Mouse (Mus musculus) lung, postnatal 0 days (tissue): ENCODE data around the gene Ilf3. TPM values are rescaled to one million over a fixed set of nuclear protein-coding genes. Genes with fewer than 3 reads are reported as not detected.
A peak's percentile ranks its signal among the peaks of the same experiment; 100 is the strongest.

Experiments used
- ATAC-seq: fragments of 200-750 bp; cut with Nextera tagmentation; 2 replicates; pipeline ENCODE4 v1.8.0; 2017; ENCODE audit warnings: moderate library complexity
- DNase-seq: peaks from one replicate; pipeline ENCODE4 v3.0.0-alpha.2; 2016; ENCODE audit warnings: low spot score
- H3K27ac ChIP-seq: fragments of 300-500 bp; sonication (generic); 2 replicates; pipeline ENCODE4 v1.5.1; 2014; ENCODE audit warnings: antibody characterized with exemption, mild to moderate bottlenecking, low read length, mixed read lengths
- H3K27me3 ChIP-seq: fragments of 300-500 bp; sonication (generic); replicated peaks from 2 replicates; pipeline ENCODE4 v1.6.1; 2014; ENCODE audit warnings: low read length, mixed read lengths; ENCODE audit not compliant: insufficient read depth
- H3K36me3 ChIP-seq: fragments of 300-500 bp; sonication (generic); 2 replicates; pipeline ENCODE4 v1.6.1; 2014; ENCODE audit warnings: low read length, mixed read lengths; ENCODE audit not compliant: insufficient read depth
- H3K4me1 ChIP-seq: fragments of 300-500 bp; sonication (generic); 2 replicates; pipeline ENCODE4 v1.6.1; 2014; ENCODE audit warnings: antibody characterized with exemption, low read depth, low read length, mixed read lengths; ENCODE audit not compliant: insufficient read depth
- H3K4me2 ChIP-seq: fragments of 300-500 bp; sonication (generic); replicated peaks from 2 replicates; pipeline ENCODE4 v1.6.1; 2014; ENCODE audit warnings: low read depth, mild to moderate bottlenecking, low read length, moderate library complexity, mixed read lengths
- H3K4me3 ChIP-seq: fragments of 300-500 bp; sonication (generic); 2 replicates; pipeline ENCODE4 v1.5.1; 2014; ENCODE audit warnings: low read depth, low read length
- H3K9ac ChIP-seq: fragments of 300-500 bp; sonication (generic); replicated peaks from 2 replicates; pipeline ENCODE4 v1.6.1; 2014; ENCODE audit warnings: low read depth, mild to moderate bottlenecking
- H3K9me3 ChIP-seq: fragments of 300-500 bp; sonication (generic); 2 replicates; pipeline ENCODE4 v1.6.1; 2016; ENCODE audit warnings: low read length, mixed read lengths
- CTCF ChIP-seq: IDR thresholded peaks from 2 replicates; pipeline ENCODE4 v1.5.1; 2016; ENCODE audit warnings: antibody characterized with exemption, mild to moderate bottlenecking
- EP300 ChIP-seq: IDR thresholded peaks from 2 replicates; pipeline ENCODE4 v1.6.1; 2016; ENCODE audit warnings: antibody characterized with exemption, mild to moderate bottlenecking, control low read depth
- WGBS: fragments of 180-500 bp; shearing (Covaris S2); extraction: QIAGEN DNeasy Blood & Tissue Kit; methylation state at CpG from one replicate; pipeline ENCODE4 v1.1.7; 2014; 5-methylcytosine and 5-hydroxymethylcytosine counted together
- polyA plus RNA-seq: library from polyadenylated mRNA; unstranded; fragments of >200 nt; fragmentation: Nextera tagmentation; extraction: Ambion mirVana; gene quantifications from 2 replicates; pipeline ENCODE4 v1.2.1, GENCODE M21; 2015

Ilf3 gene
- polyA plus RNA-seq, 1 experiment from 2014 or later, result 53.4 TPM

DNA sequence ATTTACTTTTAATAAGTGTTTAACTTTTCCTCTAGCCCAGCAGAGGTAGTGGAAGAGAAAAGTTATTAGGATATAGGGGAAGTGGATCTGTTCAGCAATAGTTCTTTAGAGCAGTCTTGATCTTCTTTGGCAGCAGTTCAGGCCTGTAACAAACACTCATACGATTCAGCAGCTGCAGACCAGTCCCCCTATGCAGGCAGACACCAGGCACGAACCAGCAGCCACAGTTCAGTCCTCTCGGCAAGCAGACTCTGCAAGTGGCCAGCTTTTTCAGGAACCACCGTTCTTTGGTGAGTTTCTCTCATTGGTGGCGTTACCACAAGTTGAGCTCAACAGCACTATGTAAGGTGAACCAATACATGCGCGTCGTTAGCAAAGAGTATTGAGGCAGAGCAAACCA lies 31.2 kb upstream of the Ilf3 start:
- H3K4me3 ChIP-seq, result no peak overlapping the region
- H3K36me3 ChIP-seq, result peaks cover 4% of the 10 kb centered on the region; the same call in 1 of the 2 replicates
- WGBS, result 69% methylated on average over 8 of the region's 8 CpGs

DNA sequence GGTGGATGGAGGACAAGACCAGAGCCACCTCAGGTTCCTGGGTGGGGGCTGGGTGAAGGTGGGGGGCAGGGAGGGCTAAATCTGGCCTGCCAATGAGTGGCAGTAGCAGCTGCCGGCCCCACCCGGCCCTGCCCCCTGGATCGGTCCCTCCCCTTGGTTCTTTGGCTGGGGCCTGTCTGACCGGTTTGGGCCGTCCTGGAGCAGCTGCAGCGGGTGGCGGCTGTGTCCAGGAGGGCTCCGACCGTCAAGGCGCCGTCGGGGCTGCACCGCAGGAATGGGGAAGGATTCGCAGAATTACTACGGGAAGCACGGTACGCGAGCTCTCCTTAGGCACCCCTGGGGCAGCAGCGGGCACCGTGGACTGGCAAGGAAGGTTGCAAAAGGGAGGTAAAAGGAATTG lies 30.0 kb upstream of the Ilf3 start:
- H3K4me2 ChIP-seq, result peak overlapping the region; percentile 47
- peak overlapping the region; percentile 85 for H3K27ac ChIP-seq
- DNase-seq (peak; percentile 83), ATAC-seq (peak; percentile 93)
- H3K9ac ChIP-seq, result peak overlapping the region; percentile 45; the same call in 1 of the 2 replicates
- TF ChIP-seq EP300 (peak; percentile 43; the same call in 1 of the 2 replicates), CTCF (no peak)
- H3K36me3 ChIP-seq, result peaks cover 14% of the 10 kb centered on the region
- WGBS, result 17% methylated on average over 20 of the region's 20 CpGs
- H3K9me3 ChIP-seq, result no peaks in the 10 kb centered on the region
- peaks cover 4% of the 10 kb centered on the region for H3K4me1 ChIP-seq
- H3K4me3 ChIP-seq, result peak overlapping the region; percentile 32
- H3K27me3 ChIP-seq, result no peaks in the 10 kb centered on the region

More for the DNA sequence above, 31.2 kb upstream of the Ilf3 start:
- no peak for TF ChIP-seq CTCF
- no peak for DNase-seq
- no peak overlapping the region for H3K9ac ChIP-seq
- no peaks in the 10 kb centered on the region for H3K27me3 ChIP-seq
- peaks cover 4% of the 10 kb centered on the region for H3K4me1 ChIP-seq
- no peak overlapping the region for H3K27ac ChIP-seq
- H3K9me3 ChIP-seq, result no peaks in the 10 kb centered on the region
- ATAC-seq, result no peak
- H3K4me2 ChIP-seq, result no peak overlapping the region

DNA sequence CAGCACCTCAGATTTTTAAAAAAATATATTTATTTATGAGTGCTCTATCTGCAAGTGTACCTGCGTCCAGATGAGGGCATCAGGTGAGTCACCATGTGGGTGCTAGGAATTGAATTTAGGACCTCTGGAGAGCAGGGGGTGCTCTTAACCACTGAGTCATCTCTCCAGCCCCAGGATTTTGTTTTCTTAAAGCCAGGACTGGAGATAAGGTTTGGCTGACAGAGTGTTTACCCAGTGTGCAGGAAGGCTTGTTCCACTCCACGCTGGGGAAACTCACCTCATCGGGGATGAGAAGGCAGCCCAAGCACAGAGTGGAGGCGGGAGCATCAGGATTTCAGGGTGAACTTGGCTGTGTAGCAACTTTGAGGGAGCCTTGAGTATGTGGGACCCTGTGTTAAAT lies 27.3 kb upstream of the Ilf3 start:
- ATAC-seq (peak; percentile 80), DNase-seq (peak; percentile 85)
- peak; percentile 83 for TF ChIP-seq EP300
- 0 out of 2 replicates have a peak, but pooled peaks have one; percentile 27 for TF ChIP-seq CTCF
- H3K27me3 ChIP-seq, result no peaks in the 10 kb centered on the region
- WGBS, result 43% methylated on average over 4 of the region's 4 CpGs
- H3K4me2 ChIP-seq, result no peak overlapping the region
- no peak overlapping the region for H3K4me3 ChIP-seq
- peak overlapping the region; percentile 66 for H3K27ac ChIP-seq
- H3K9me3 ChIP-seq, result no peaks in the 10 kb centered on the region
- no peaks in the 10 kb centered on the region; the same call in 1 of the 2 replicates for H3K4me1 ChIP-seq
- peaks cover 39% of the 10 kb centered on the region for H3K36me3 ChIP-seq
- no peak overlapping the region for H3K9ac ChIP-seq

GRCm38 (mm10) chr9:21346627-21347365 lies 20.9 kb upstream of the Ilf3 start:
- H3K36me3 ChIP-seq, result peaks cover 56% of the 10 kb centered on the region
- peak; percentile 48 for ATAC-seq
- H3K4me2 ChIP-seq, result no peak overlapping the region
- 68% methylated on average over 16 of the region's 16 CpGs for WGBS
- H3K4me1 ChIP-seq, result no peaks in the 10 kb centered on the region
- no peaks in the 10 kb centered on the region for H3K27me3 ChIP-seq
- TF ChIP-seq EP300, result no peak
- no peak for TF ChIP-seq CTCF
- DNase-seq, result peak; percentile 33
- H3K4me3 ChIP-seq, result no peak overlapping the region
- no peak overlapping the region for H3K9ac ChIP-seq
- peak overlapping the region; percentile 47; the same call in 1 of the 2 replicates for H3K27ac ChIP-seq
- no peaks in the 10 kb centered on the region for H3K9me3 ChIP-seq

DNA sequence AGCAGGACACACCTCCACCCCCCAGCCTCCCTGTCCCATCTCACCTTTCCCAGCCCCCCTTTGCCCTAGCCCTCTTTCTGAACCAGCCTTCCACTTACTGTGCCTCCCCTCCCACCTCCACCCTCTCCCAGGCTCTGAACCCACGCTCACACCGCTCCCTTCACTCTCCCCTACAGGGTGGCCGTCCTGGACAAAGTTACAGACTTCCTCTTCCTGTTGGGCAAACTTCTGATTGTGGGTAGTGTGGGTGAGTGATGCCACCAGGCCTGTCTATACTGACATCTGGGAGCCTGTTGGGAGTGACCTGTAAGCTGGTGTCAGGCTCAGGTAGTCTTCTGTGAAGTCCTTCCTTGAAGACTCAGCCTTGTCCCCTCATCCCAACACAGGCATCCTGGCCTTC lies 19.5 kb upstream of the Ilf3 start:
- Histone ChIP-seq H3K9me3 (no peaks in the 10 kb centered on the region), H3K4me3 (no peak overlapping the region), H3K27me3 (no peaks in the 10 kb centered on the region), H3K4me2 (no peak overlapping the region), H3K27ac (no peak overlapping the region), H3K9ac (no peak overlapping the region), H3K36me3 (peaks cover 44% of the 10 kb centered on the region), H3K4me1 (0 out of 2 replicates have a peak, but pooled peaks cover 9% of the 10 kb centered on the region)
- TF ChIP-seq EP300 (no peak), CTCF (no peak)
- DNase-seq (no peak), ATAC-seq (no peak)
- whole genome bisulfite sequencing, result 68% methylated on average over 3 of the region's 3 CpGs

GRCm38 (mm10) chr9:21351178-21351577 lies 16.5 kb upstream of the Ilf3 start:
- no peak overlapping the region for H3K9ac ChIP-seq
- no peak overlapping the region for H3K27ac ChIP-seq
- no peaks in the 10 kb centered on the region for H3K9me3 ChIP-seq
- H3K4me2 ChIP-seq, result no peak overlapping the region
- peak; percentile 37 for TF ChIP-seq EP300
- TF ChIP-seq CTCF, result no peak
- peaks cover 24% of the 10 kb centered on the region for H3K36me3 ChIP-seq
- H3K27me3 ChIP-seq, result no peaks in the 10 kb centered on the region
- ATAC-seq, result peak; percentile 82
- no peak overlapping the region for H3K4me3 ChIP-seq
- DNase-seq, result peak; percentile 74
- H3K4me1 ChIP-seq, result peaks cover 10% of the 10 kb centered on the region; the same call in 1 of the 2 replicates
- WGBS, result 71% methylated on average over 7 of the region's 7 CpGs
